Mouse (Mus musculus) lung, embryonic 16.5 days (tissue): ENCODE measurements around the gene Lag3. TPM values are rescaled to one million over a fixed set of nuclear protein-coding genes. Genes with fewer than 3 reads are reported as not detected.

Experiments used
- ATAC-seq: fragments of 200-750 bp; cut with Nextera tagmentation; 2 replicates; pipeline ENCODE4 v1.8.0; 2017; ENCODE audit warnings: low read depth, mild to moderate bottlenecking, moderate library complexity
- H3K27ac ChIP-seq: fragments of 300-500 bp; sonication (generic); 2 replicates; pipeline ENCODE4 v1.5.1; 2014; ENCODE audit warnings: mild to moderate bottlenecking, control low read depth, low read length
- H3K27me3 ChIP-seq: fragments of 300-500 bp; sonication (generic); 2 replicates; pipeline ENCODE4 v1.6.1; 2014; ENCODE audit warnings: low read depth, low read length, mixed read lengths; ENCODE audit not compliant: control insufficient read depth, insufficient read depth
- H3K36me3 ChIP-seq: fragments of 300-500 bp; sonication (generic); 2 replicates; pipeline ENCODE4 v1.6.1; 2014; ENCODE audit warnings: low read length; ENCODE audit not compliant: control insufficient read depth, insufficient read depth
- H3K4me1 ChIP-seq: fragments of 300-500 bp; sonication (generic); replicated peaks from 2 replicates; pipeline ENCODE4 v1.6.1; 2014; ENCODE audit warnings: low read length, mixed read lengths; ENCODE audit not compliant: control insufficient read depth, insufficient read depth
- H3K4me2 ChIP-seq: fragments of 300-500 bp; sonication (generic); 2 replicates; pipeline ENCODE4 v1.6.1; 2014; ENCODE audit warnings: low read depth, low read length, control low read depth
- H3K4me3 ChIP-seq: fragments of 300-500 bp; sonication (generic); 2 replicates; pipeline ENCODE4 v1.5.1; 2014; ENCODE audit warnings: mild to moderate bottlenecking, low read length, control low read depth
- H3K9ac ChIP-seq: fragments of 300-500 bp; sonication (generic); 2 replicates; pipeline ENCODE4 v1.6.1; 2014; ENCODE audit warnings: low read length, control low read depth
- H3K9me3 ChIP-seq: fragments of 300-500 bp; sonication (generic); 2 replicates; pipeline ENCODE4 v1.6.1; 2016; ENCODE audit warnings: low read length; ENCODE audit not compliant: control insufficient read depth
- WGBS: fragments of 180-500 bp; shearing (Covaris S2); extraction: QIAGEN DNeasy Blood & Tissue Kit; methylation state at CpG from one replicate; pipeline ENCODE4 v1.1.7; 2014; 5-methylcytosine and 5-hydroxymethylcytosine counted together
- polyA plus RNA-seq: library from polyadenylated mRNA; unstranded; fragments of >200 nt; fragmentation: Nextera tagmentation; extraction: Ambion mirVana; gene quantifications from 2 replicates; pipeline ENCODE4 v1.2.1, GENCODE M21; 2015

Lag3 gene
- polyA plus RNA-seq, 1 experiment from 2014 or later: 1.2 TPM

DNA sequence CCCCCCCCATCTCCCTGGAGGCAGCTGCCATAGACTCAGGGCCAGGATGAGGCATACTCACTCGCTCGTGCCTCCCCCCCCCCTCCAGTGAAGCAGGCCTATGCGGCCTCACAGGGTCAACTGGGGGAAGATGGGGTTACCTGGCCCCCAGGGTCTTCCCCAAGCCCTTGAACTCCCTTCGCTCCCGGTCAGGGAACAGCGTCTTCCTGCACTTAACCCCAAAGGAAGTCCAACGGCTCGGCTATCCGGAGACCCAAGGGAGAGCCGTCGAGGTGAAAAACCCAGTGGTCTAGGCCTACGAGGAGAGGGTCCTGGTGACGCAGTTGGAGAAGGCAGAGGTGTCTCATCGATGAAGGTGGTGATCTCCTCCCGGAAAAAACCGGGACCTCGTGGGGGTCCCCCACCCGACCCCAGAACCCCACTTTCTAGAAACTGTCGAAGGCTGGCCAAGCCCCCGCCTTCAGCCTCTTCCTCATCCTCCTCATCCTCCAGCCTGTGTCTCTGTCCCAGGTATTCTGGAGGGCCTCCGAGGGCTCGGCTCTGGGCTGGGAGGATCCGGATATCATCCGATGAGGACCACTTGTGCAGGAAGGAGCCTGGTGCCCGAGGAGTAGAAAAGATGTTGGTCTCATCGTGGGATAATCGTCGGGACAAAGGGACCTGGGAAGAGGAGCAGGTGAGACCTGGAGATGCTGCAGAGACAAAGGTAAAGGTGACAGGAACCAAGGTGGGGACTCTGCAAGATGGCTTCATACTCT is 52.8 kb downstream of the Lag3 start:
- peaks cover 20% of the 10 kb centered on the region for H3K4me1 ChIP-seq
- ATAC-seq: no peak
- no peaks in the 10 kb centered on the region for H3K36me3 ChIP-seq
- 67% methylated on average over 28 of the region's 28 CpGs for WGBS
- H3K9me3 ChIP-seq: no peaks in the 10 kb centered on the region
- no peak overlapping the region for H3K4me3 ChIP-seq
- no peak overlapping the region for H3K9ac ChIP-seq
- 0 out of 2 replicates have a peak overlapping the region, but pooled peaks have one; percentile 97 for H3K4me2 ChIP-seq
- peaks cover 28% of the 10 kb centered on the region for H3K27me3 ChIP-seq
- H3K27ac ChIP-seq: no peak overlapping the region

DNA sequence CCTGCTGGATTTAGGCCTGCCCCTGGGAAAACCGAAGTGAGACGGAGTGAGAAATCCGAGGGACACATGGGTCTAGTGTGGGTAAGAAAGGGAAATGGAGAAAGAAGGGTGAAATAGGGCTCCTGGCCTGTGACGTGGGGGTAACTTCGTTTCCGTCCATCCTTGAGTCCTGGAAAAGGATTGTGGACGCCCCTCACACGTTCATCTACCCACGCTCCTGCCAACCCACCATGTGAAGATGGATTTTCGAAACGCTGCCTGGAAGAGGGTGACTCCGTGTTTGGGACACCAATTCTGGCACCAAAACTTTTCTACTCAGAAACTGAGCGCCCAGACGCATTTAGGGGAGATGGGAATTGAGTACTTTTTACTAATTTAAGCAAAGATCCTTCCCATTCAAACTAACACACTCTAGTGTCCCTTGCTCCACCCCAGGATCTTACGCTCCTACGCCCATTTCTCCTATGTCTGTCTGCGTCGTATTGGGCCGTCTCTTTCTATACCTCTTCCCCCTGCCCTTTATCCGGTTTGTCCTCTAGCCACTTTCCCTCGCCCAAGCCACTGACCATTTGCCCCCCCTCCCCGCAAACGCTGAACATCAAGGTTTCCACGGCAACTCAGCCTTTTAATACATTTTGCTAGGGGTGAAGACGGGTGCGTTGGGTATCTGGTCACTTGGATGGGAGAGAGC is 53.5 kb downstream of the Lag3 start:
- peaks cover 26% of the 10 kb centered on the region for H3K27me3 ChIP-seq
- ATAC-seq: no peak

DNA sequence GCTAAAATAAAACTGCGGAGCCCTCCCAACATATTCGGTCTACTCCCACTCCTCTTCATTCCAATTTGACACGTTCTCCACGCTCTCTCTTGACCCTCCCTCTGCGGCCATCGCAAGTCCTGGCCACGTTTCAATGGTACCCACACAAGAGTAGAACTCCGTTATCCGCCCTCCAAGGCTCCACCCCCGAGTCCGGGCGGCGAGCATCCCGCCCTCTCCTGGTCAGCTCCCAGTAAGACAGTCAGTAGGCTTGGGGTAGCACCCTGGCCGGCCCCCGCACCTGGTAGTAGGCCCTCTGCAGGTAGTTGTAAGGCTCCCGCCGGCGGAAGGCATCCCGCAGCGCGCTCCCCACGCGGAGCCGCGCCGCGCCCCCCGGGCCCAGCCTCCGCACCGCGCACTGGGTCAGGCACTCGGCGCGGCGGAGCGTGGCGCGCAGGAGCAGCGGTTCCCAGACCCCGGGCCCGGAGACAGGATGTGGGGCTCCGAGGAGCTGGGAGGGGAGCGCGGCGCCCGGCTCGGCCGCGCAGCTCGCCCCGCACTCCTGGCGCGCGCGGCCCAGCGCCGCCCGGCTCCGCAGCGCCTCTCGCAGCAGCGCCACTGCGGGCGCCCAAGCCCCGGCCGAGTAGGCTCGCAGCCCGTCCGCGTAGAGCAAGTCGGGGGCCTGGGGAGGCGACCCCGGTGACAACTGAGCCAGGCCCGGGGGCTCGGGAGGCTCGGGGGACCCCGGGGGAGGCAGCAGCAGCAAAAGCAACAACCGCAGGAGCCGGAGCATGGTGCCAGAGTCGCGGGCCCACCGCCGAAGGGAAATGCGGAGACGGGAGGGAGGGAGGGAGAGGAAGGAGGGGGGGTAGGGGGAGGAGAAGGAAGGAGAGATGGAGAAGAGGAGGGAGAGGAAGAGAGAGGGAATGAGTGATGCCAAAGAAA is 54.3 kb downstream of the Lag3 start, which contains the start of gene P3h3:
TSS of gene P3h3 (minus strand) at position 837 of the 924 bp plus-strand sequence.
- H3K4me1 ChIP-seq: peaks cover 13% of the 10 kb centered on the region
- ATAC-seq: peak; percentile 87
- peak within 1 kb of the TSS; percentile 97 for H3K4me2 ChIP-seq
- WGBS: under 1% methylated on average over 62 of the region's 86 CpGs
- H3K4me3 ChIP-seq: peak within 1 kb of the TSS; percentile 79
- no peaks in the 10 kb centered on the region for H3K9me3 ChIP-seq
- H3K27me3 ChIP-seq: peaks cover 24% of the 10 kb centered on the region
- peak within 1 kb of the TSS; percentile 87 for H3K27ac ChIP-seq
- no peaks in the 10 kb centered on the region for H3K36me3 ChIP-seq
- peak within 1 kb of the TSS; percentile 89 for H3K9ac ChIP-seq

More for the DNA sequence above, 53.5 kb downstream of the Lag3 start:
- H3K4me2 ChIP-seq: peak overlapping the region; percentile 97
- peaks cover 14% of the 10 kb centered on the region for H3K4me1 ChIP-seq
- 17% methylated on average over 26 of the region's 26 CpGs for WGBS
- H3K9me3 ChIP-seq: no peaks in the 10 kb centered on the region
- peak overlapping the region; percentile 89 for H3K9ac ChIP-seq
- H3K36me3 ChIP-seq: no peaks in the 10 kb centered on the region
- peak overlapping the region; percentile 87 for H3K27ac ChIP-seq
- peak overlapping the region; percentile 79 for H3K4me3 ChIP-seq

GRCm38 (mm10) chr6:124856321-124856720 is 55.2 kb downstream of the Lag3 start:
- H3K9ac ChIP-seq: peak overlapping the region; percentile 38; the same call in 1 of the 2 replicates
- WGBS: 6% methylated on average over 14 of the region's 14 CpGs
- peaks cover 19% of the 10 kb centered on the region for H3K27me3 ChIP-seq
- no peak for ATAC-seq
- no peak overlapping the region for H3K27ac ChIP-seq
- H3K36me3 ChIP-seq: no peaks in the 10 kb centered on the region
- no peaks in the 10 kb centered on the region for H3K9me3 ChIP-seq
- H3K4me2 ChIP-seq: peak overlapping the region; percentile 97
- peak overlapping the region; percentile 79 for H3K4me3 ChIP-seq
- H3K4me1 ChIP-seq: peaks cover 13% of the 10 kb centered on the region

DNA sequence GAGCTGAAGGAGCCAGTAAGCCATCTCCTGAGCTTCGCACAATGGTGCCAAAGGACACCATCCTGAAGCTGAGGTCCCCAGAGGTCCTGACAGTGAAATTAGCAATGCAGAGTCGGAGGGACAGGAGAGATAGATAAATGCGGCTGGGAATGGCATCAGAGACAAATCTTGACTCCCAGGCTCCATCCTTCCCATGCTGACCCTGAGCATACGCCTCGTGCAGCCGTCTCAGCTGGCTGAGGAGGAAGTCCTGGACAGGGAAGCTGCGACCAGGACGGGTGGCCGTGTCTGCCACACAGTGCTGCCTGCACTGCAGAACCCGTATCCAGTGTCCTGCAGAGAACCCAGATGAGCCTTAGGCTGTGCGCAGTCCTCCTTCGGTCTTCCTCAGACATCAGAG is 56.9 kb downstream of the Lag3 start:
- 69% methylated on average over 12 of the region's 12 CpGs for WGBS
- no peak for ATAC-seq
- H3K27ac ChIP-seq: no peak overlapping the region
- H3K4me1 ChIP-seq: peaks cover 13% of the 10 kb centered on the region
- peaks cover 14% of the 10 kb centered on the region for H3K27me3 ChIP-seq
- H3K9ac ChIP-seq: no peak overlapping the region
- no peaks in the 10 kb centered on the region for H3K36me3 ChIP-seq
- H3K4me3 ChIP-seq: no peak overlapping the region
- no peaks in the 10 kb centered on the region for H3K9me3 ChIP-seq
- H3K4me2 ChIP-seq: no peak overlapping the region

Other genes with a start within 250 kb of the Lag3 start
- 60.9 and 61.9 TPM in 2 replicates for gene Lpcat3, start 248.7 kb downstream of the Lag3 start, polyA plus RNA-seq
- gene Emg1, start 199.5 kb downstream of the Lag3 start, polyA plus RNA-seq: 188 and 192 TPM in 2 replicates
- gene Phb2, start 199.4 kb downstream of the Lag3 start, polyA plus RNA-seq: 254 and 278 TPM in 2 replicates
- gene Ptpn6, start 173.0 kb downstream of the Lag3 start, polyA plus RNA-seq: 21.3 and 27.3 TPM in 2 replicates
- 430 and 446 TPM in 2 replicates for gene Grcc10, start 170.3 kb downstream of the Lag3 start, polyA plus RNA-seq
- not detected in 2 replicates for gene Gm45234, start 155.7 kb downstream of the Lag3 start, polyA plus RNA-seq
- 14.0 and 14.7 TPM in 2 replicates for gene Atn1, start 155.2 kb downstream of the Lag3 start, polyA plus RNA-seq
- gene Eno2, start 142.0 kb downstream of the Lag3 start, polyA plus RNA-seq: 3.5 and 4.7 TPM in 2 replicates
- 34.0 and 44.7 TPM in 2 replicates for gene Lrrc23, start 132.0 kb downstream of the Lag3 start, polyA plus RNA-seq
- gene Spsb2, start 103.0 kb downstream of the Lag3 start, polyA plus RNA-seq: 13.6 and 14.2 TPM in 2 replicates
- 680 and 700 TPM in 2 replicates for gene Tpi1, start 97.4 kb downstream of the Lag3 start, polyA plus RNA-seq
- gene Usp5, start 82.2 kb downstream of the Lag3 start, polyA plus RNA-seq: 138 and 139 TPM in 2 replicates
- gene Cdca3, start 82.2 kb downstream of the Lag3 start, polyA plus RNA-seq: 175 and 176 TPM in 2 replicates
- gene Gnb3, start 71.4 kb downstream of the Lag3 start, polyA plus RNA-seq: 0.29 and 0.34 TPM in 2 replicates
- 8.3 and 15.3 TPM in 2 replicates for gene P3h3, start 54.0 kb downstream of the Lag3 start, polyA plus RNA-seq
- 0.54 and 1.3 TPM in 2 replicates for gene Gpr162, start 47.7 kb downstream of the Lag3 start, polyA plus RNA-seq
- 0.13 and 0.44 TPM in 2 replicates for gene Cd4, start 23.5 kb downstream of the Lag3 start, polyA plus RNA-seq
- 341 and 346 TPM in 2 replicates for gene Ptms, start 8.4 kb upstream of the Lag3 start, polyA plus RNA-seq
- 317 and 323 TPM in 2 replicates for gene Mlf2, start 19.7 kb upstream of the Lag3 start, polyA plus RNA-seq
- 138 and 153 TPM in 2 replicates for gene Cops7a, start 53.8 kb upstream of the Lag3 start, polyA plus RNA-seq
- 0.68 and 0.88 TPM in 2 replicates for gene Pianp, start 85.0 kb upstream of the Lag3 start, polyA plus RNA-seq
- gene Zfp384, start 97.4 kb upstream of the Lag3 start, polyA plus RNA-seq: 14.0 and 14.3 TPM in 2 replicates
- gene Ing4, start 128.1 kb upstream of the Lag3 start, polyA plus RNA-seq: 141 and 142 TPM in 2 replicates
- gene Acrbp, start 138.0 kb upstream of the Lag3 start, polyA plus RNA-seq: 12.9 and 16.4 TPM in 2 replicates
- 0.45 and 0.49 TPM in 2 replicates for gene Lpar5, start 156.2 kb upstream of the Lag3 start, polyA plus RNA-seq
- gene Chd4, start 184.3 kb upstream of the Lag3 start, polyA plus RNA-seq: 58.2 and 59.4 TPM in 2 replicates
- 44.5 and 52.5 TPM in 2 replicates for gene Nop2, start 220.2 kb upstream of the Lag3 start, polyA plus RNA-seq
- 5.5 and 7.2 TPM in 2 replicates for gene Iffo1, start 233.5 kb upstream of the Lag3 start, polyA plus RNA-seq